Mouse (Mus musculus) lung, embryonic 15.5 days (tissue): ENCODE measurements around the gene Hapln1. TPM values are rescaled to one million over a fixed set of nuclear protein-coding genes. Genes with fewer than 3 reads are reported as not detected.

Experiments used
- ATAC-seq: fragments of 200-750 bp; cut with Nextera tagmentation; 2 replicates; pipeline ENCODE4 v1.8.0; 2017; ENCODE audit warnings: moderate number of reproducible peaks, borderline replicate concordance; ENCODE audit not compliant: low FRiP score, low TSS enrichment; ENCODE audit errors: extremely low read depth
- H3K27ac ChIP-seq: fragments of 300-500 bp; sonication (generic); 2 replicates; pipeline ENCODE4 v1.5.1; 2015; ENCODE audit warnings: moderate library complexity, mild to moderate bottlenecking, inconsistent platforms
- H3K27me3 ChIP-seq: fragments of 300-500 bp; sonication (generic); 2 replicates; pipeline ENCODE4 v1.6.1; 2015; ENCODE audit warnings: inconsistent platforms
- H3K36me3 ChIP-seq: fragments of 300-500 bp; sonication (generic); 2 replicates; pipeline ENCODE4 v1.6.1; 2015; ENCODE audit warnings: inconsistent platforms
- H3K4me1 ChIP-seq: fragments of 300-500 bp; sonication (generic); 2 replicates; pipeline ENCODE4 v1.6.1; 2015; ENCODE audit warnings: inconsistent platforms
- H3K4me2 ChIP-seq: fragments of 300-500 bp; sonication (generic); 2 replicates; pipeline ENCODE4 v1.6.1; 2015; ENCODE audit warnings: inconsistent platforms, mild to moderate bottlenecking, moderate library complexity
- H3K4me3 ChIP-seq: fragments of 300-500 bp; sonication (generic); 2 replicates; pipeline ENCODE4 v1.5.1; 2015; ENCODE audit warnings: mild to moderate bottlenecking, inconsistent platforms
- H3K9ac ChIP-seq: fragments of 300-500 bp; sonication (generic); 2 replicates; pipeline ENCODE4 v1.6.1; 2015; ENCODE audit warnings: inconsistent platforms
- H3K9me3 ChIP-seq: fragments of 300-500 bp; sonication (generic); 2 replicates; pipeline ENCODE4 v1.6.1; 2016; ENCODE audit warnings: inconsistent platforms
- WGBS: fragments of 180-500 bp; shearing (Covaris S2); methylation state at CpG from one replicate; pipeline ENCODE4 v1.1.7; 2015; 5-methylcytosine and 5-hydroxymethylcytosine counted together
- polyA plus RNA-seq: library from polyadenylated mRNA; unstranded; fragments of >200 nt; fragmentation: Nextera tagmentation; extraction: Ambion mirVana; gene quantifications from 2 replicates; pipeline ENCODE4 v1.2.1, GENCODE M21; 2015

Gene Hapln1
- polyA plus RNA-seq: 20.4 and 21.3 TPM in 2 replicates

DNA sequence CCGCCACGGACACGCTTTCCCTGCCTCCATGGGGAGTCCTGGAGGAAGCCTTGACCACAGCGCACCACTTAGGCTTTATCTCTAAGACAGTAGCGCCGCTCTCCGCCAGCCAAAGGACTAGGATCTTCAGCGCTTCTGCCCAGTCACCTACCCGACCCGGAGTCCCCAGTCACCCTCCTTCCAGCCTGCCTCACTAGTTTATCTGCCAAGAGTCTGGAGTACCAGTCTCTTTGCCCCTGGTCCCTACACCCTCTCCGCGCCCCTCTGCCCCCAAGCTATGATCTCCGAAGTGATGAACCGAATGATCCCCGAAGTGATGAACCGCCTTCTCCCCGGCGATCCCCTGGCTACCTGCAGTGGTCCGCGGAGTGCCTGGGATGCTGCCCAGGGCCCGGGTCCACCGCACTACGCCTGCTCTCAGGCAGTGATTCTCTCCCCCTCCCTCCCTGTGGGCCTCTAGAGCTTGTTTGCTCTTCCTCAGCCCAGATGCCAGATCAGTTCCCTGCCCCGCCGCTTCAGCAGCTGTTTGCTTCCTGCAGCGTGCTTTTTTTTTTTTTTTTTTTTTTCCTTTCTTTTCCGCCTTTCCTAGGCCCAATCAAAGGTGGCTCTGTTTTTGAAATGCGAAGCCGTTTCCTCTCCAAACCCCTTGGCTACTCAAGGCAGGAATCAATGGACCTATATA is at the start of gene Hapln1:
TSS of gene Hapln1 (plus strand) at position 592 of the 682 bp plus-strand sequence.
- no peaks in the 10 kb centered on the region for H3K9me3 ChIP-seq
- no peaks in the 10 kb centered on the region for H3K36me3 ChIP-seq
- 0 out of 2 replicates have a peak, but pooled peaks cover 9% of the 10 kb centered on the region for H3K4me1 ChIP-seq
- H3K4me2 ChIP-seq: peak within 1 kb of the TSS; percentile 97
- H3K27ac ChIP-seq: peak within 1 kb of the TSS; percentile 63
- under 1% methylated on average over 29 of the region's 29 CpGs for WGBS
- H3K9ac ChIP-seq: peak within 1 kb of the TSS; percentile 38
- H3K27me3 ChIP-seq: no peaks in the 10 kb centered on the region
- ATAC-seq: peak; percentile 84
- peak within 1 kb of the TSS; percentile 55 for H3K4me3 ChIP-seq

DNA sequence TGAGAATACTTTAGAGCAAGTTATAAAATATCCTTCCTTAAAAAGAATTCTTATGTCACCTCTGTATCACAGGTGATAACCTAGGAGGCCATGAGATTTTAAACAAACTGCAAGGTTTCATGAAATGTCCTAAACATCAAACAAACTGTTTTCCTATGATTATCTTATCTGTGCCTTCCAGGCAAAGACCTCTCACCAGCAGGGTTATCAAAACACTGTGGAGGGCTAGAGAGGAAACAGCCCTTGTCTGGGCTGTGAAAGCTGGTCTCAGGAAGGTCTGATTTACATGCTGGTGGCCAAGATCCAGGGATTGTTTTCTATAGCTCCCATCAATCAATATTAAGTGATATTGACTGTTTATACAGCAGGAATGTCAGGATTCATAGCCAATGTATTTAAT is 46.4 kb upstream of the Hapln1 start:
- no peaks in the 10 kb centered on the region for H3K27me3 ChIP-seq
- no peak overlapping the region for H3K9ac ChIP-seq
- no peak overlapping the region for H3K27ac ChIP-seq
- no peaks in the 10 kb centered on the region for H3K9me3 ChIP-seq
- no peaks in the 10 kb centered on the region for H3K36me3 ChIP-seq
- H3K4me2 ChIP-seq: no peak overlapping the region
- peak; percentile 42; the same call in 1 of the 2 replicates for ATAC-seq
- no peaks in the 10 kb centered on the region for H3K4me1 ChIP-seq
- no peak overlapping the region for H3K4me3 ChIP-seq

DNA sequence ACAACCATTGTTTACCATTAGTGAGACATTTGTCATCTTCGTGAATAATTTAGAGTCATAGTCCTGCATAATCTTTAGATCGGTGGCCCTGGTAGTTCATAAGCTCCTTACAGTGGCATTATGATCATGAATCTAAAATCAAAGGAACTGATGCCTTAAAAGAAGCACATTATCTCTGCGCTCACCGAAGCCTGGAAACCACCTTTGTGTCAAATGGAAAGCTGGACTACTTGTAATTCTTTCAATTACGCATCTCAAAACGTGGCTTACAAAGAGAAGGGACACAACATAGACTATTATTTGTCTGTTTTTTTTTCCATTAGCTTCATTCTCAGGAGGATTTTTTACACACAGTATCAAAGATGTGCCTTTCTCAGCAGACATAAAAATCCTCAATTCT is 45.9 kb upstream of the Hapln1 start:
- Histone ChIP-seq H3K4me1 (no peaks in the 10 kb centered on the region), H3K9ac (no peak overlapping the region), H3K4me3 (no peak overlapping the region), H3K4me2 (no peak overlapping the region), H3K36me3 (no peaks in the 10 kb centered on the region), H3K9me3 (no peaks in the 10 kb centered on the region), H3K27me3 (no peaks in the 10 kb centered on the region), H3K27ac (no peak overlapping the region)
- 51% methylated on average over 6 of the region's 6 CpGs for WGBS
- ATAC-seq: no peak

DNA sequence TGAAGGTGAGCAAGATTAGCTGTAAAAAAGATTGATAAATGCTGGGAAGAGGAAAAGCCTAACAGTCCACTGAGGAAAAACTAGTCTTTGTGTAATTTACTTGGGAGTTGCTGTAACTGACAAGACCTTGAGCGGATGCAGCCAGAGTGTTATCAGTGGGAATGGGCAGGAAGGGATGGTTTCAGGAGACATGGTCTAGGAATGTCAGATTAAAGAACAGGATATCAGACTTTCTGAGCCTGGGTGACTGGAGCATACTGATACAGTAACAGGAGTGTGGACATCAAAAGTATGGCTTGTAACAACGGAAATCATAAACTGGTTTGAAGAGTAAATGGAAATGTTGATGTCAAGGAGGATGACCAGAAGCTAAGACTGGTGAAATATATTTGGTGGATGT is 43.0 kb upstream of the Hapln1 start:
- H3K9ac ChIP-seq: no peak overlapping the region
- no peak overlapping the region for H3K4me2 ChIP-seq
- no peaks in the 10 kb centered on the region for H3K9me3 ChIP-seq
- no peak for ATAC-seq
- no peaks in the 10 kb centered on the region for H3K4me1 ChIP-seq
- H3K27me3 ChIP-seq: no peaks in the 10 kb centered on the region
- H3K27ac ChIP-seq: no peak overlapping the region
- H3K36me3 ChIP-seq: no peaks in the 10 kb centered on the region
- WGBS: 68% methylated on average over 2 of the region's 2 CpGs
- H3K4me3 ChIP-seq: no peak overlapping the region

DNA sequence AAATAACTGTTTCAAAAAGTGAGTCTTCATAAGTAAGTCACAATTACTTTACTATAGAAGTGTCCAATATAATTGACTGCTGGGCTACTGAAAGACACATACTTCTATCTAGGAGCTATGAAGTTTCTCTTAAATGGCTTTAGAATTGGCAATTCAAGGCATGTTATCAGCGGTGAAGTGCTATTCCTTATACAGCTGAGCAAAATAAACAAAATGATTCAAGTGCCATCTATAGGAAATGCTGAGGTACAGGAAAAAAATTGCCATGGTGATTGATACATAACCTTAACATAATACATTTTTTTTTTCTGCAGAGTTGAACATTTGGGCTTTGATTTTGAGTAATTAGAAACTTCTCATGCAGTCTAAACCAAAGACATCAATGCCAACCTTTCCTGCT is 40.2 kb upstream of the Hapln1 start:
- Histone ChIP-seq H3K4me3 (no peak overlapping the region), H3K9ac (no peak overlapping the region), H3K27me3 (no peaks in the 10 kb centered on the region), H3K27ac (no peak overlapping the region), H3K4me1 (no peaks in the 10 kb centered on the region), H3K9me3 (no peaks in the 10 kb centered on the region), H3K4me2 (no peak overlapping the region), H3K36me3 (no peaks in the 10 kb centered on the region)
- no peak for ATAC-seq
- 36% methylated on average over 1 of the region's 1 CpGs for WGBS

DNA sequence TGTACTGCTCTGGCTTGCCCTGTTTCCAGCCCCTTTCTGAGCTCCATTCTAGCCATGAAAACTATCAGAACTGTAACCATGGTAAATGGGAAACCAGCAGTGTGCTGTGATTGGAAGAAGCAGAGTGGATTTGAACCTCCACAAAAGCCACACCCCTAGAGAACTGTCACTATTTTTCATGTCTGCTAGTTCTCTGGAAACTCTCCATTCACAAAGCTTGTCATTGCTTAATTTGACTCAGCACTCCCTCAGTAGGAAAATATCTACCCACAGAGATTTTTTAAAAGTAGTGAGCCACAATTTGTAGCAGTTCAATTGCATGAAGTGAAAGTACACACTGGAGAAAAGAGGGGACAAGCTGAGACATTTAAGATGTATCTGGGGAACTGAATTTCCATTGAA is 18.1 kb upstream of the Hapln1 start:
- H3K27ac ChIP-seq: no peak overlapping the region
- ATAC-seq: no peak
- H3K36me3 ChIP-seq: no peaks in the 10 kb centered on the region
- no peaks in the 10 kb centered on the region for H3K27me3 ChIP-seq
- no peak overlapping the region for H3K4me2 ChIP-seq
- no peak overlapping the region for H3K4me3 ChIP-seq
- H3K9ac ChIP-seq: no peak overlapping the region
- no peaks in the 10 kb centered on the region for H3K4me1 ChIP-seq
- H3K9me3 ChIP-seq: no peaks in the 10 kb centered on the region

DNA sequence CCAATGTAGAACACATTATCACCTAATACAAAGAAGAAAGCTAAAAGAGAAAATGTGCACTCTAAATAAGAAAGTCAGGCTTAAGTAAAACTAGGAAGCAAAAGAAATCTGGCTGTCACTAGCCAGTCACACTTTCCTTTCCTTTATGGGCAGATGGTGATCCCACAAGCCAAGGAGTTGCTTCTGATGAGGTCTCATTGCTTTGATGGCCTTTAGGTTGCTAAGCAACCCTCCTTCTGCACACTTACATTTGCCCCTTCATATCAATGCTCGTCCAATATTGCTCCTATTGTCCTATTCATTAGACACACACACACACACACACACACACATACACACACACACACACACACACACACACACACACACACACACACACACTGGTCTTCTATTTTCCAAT is 10.9 kb upstream of the Hapln1 start:
- ATAC-seq: no peak
- Histone ChIP-seq H3K27me3 (no peaks in the 10 kb centered on the region), H3K4me2 (no peak overlapping the region), H3K9ac (no peak overlapping the region), H3K4me1 (no peaks in the 10 kb centered on the region), H3K4me3 (no peak overlapping the region), H3K27ac (no peak overlapping the region), H3K36me3 (no peaks in the 10 kb centered on the region), H3K9me3 (no peaks in the 10 kb centered on the region)
- 62% methylated on average over 1 of the region's 1 CpGs for WGBS

DNA sequence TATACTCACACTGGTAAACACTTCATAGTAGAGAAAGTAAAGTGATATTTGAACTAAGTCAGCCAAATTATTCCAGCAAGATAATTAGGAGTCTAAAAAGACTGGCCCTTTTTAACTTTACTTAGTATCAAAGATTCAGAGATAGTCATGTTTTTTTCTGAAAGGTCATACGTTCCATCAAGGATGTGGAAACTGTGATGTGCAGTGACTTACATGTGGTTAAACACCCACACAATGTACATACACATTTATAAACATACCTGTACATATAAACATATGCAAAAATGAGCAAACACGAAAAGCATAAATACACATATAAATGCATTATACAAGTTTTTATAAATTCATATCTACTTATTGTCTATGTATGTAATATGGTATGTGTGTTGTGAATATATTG is 9.2 kb upstream of the Hapln1 start:
- WGBS: 77% methylated on average over 2 of the region's 2 CpGs
- H3K36me3 ChIP-seq: no peaks in the 10 kb centered on the region
- H3K4me3 ChIP-seq: no peak overlapping the region
- H3K27ac ChIP-seq: no peak overlapping the region
- no peaks in the 10 kb centered on the region for H3K4me1 ChIP-seq
- no peaks in the 10 kb centered on the region for H3K27me3 ChIP-seq
- no peak for ATAC-seq
- H3K9me3 ChIP-seq: no peaks in the 10 kb centered on the region
- H3K9ac ChIP-seq: no peak overlapping the region
- H3K4me2 ChIP-seq: no peak overlapping the region

DNA sequence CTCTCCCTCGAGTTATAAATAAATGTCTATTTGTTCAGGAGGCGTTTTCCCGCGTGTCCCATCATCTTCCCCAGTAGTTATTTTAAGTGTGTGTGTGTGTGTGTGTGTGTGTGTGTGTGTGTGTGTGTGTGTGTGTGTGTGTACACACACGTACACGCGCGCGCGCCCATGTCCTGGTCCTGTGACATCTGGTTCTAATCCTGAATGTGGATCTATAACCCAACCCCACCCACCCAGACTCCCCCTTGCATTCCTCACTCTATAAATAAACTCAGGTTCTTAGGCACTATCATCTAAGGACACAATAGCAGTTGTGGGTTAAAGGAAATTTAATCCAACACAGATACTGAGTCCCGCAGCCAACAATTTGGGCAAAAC is 280 bp downstream of the Hapln1 start:
- no peak overlapping the region for H3K9ac ChIP-seq
- 15% methylated on average over 11 of the region's 11 CpGs for whole genome bisulfite sequencing
- no peaks in the 10 kb centered on the region for H3K27me3 ChIP-seq
- H3K9me3 ChIP-seq: no peaks in the 10 kb centered on the region
- H3K36me3 ChIP-seq: no peaks in the 10 kb centered on the region
- no peak for ATAC-seq
- 0 out of 2 replicates have a peak, but pooled peaks cover 9% of the 10 kb centered on the region for H3K4me1 ChIP-seq
- peak overlapping the region; percentile 55 for H3K4me3 ChIP-seq
- H3K27ac ChIP-seq: peak overlapping the region; percentile 63
- H3K4me2 ChIP-seq: peak overlapping the region; percentile 97

DNA sequence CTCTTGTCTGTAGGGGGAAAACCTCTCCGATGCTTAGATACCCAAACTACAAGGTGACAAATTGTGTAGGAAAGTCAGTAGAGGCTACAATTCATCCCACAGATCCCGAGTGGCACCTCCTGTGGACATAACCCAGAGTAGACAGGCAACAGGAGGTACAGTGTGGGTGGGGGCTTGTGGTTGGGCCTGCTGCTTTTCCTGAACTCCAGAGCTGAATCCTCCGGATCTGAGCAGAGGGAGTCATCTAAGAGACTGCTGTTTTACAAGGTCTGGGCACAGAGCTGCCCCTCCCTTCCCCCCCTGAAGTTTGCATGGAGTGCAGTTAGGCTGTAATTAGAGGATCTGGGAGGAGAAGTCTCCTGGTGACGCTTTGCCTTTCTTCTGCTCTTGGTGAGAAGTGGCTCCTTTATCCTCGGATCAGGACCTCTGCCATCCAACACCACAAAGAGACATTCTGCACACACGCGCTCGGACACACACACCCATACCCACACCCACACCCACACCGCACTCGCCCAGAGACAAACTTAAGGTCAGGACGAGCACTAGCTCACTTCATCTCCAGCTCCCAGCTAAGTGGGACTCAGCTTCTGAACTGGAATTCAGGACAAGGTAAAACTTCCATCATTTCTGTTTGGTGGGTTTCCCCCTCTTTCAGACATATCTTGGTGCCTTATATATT is 846 bp downstream of the Hapln1 start:
- H3K27ac ChIP-seq: peak overlapping the region; percentile 63
- no peaks in the 10 kb centered on the region for H3K27me3 ChIP-seq
- H3K4me1 ChIP-seq: 0 out of 2 replicates have a peak, but pooled peaks cover 9% of the 10 kb centered on the region
- H3K4me2 ChIP-seq: peak overlapping the region; percentile 97
- no peak; the same call in 1 of the 2 replicates for ATAC-seq
- 37% methylated on average over 11 of the region's 11 CpGs for WGBS
- no peaks in the 10 kb centered on the region for H3K36me3 ChIP-seq
- H3K4me3 ChIP-seq: peak overlapping the region; percentile 28
- H3K9me3 ChIP-seq: no peaks in the 10 kb centered on the region
- H3K9ac ChIP-seq: no peak overlapping the region

DNA sequence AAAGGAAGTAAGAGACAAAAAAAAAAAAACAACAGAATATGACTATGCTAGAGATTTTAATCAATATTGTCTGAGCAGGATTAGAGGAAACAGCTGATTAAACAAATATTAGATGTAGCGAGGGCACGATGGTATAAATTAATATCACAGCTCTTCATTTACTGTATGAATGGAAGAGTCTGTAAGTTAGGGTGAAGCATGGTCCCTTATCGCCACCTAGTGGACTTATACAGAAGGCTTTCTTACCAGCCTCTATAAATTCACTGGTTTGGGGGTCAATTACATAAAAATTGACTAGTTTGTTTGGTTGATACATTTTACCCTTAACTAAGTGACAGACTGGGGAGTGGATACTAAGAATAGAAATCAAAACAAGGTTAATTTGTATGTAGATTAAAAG is 3.4 kb downstream of the Hapln1 start:
- ATAC-seq: no peak; the same call in 1 of the 2 replicates
- Histone ChIP-seq H3K27ac (no peak overlapping the region), H3K4me3 (no peak overlapping the region), H3K9ac (no peak overlapping the region), H3K36me3 (no peaks in the 10 kb centered on the region), H3K4me1 (0 out of 2 replicates have a peak, but pooled peaks cover 9% of the 10 kb centered on the region), H3K4me2 (no peak overlapping the region), H3K9me3 (no peaks in the 10 kb centered on the region), H3K27me3 (no peaks in the 10 kb centered on the region)
- WGBS: 0% methylated on average over 3 of the region's 3 CpGs

DNA sequence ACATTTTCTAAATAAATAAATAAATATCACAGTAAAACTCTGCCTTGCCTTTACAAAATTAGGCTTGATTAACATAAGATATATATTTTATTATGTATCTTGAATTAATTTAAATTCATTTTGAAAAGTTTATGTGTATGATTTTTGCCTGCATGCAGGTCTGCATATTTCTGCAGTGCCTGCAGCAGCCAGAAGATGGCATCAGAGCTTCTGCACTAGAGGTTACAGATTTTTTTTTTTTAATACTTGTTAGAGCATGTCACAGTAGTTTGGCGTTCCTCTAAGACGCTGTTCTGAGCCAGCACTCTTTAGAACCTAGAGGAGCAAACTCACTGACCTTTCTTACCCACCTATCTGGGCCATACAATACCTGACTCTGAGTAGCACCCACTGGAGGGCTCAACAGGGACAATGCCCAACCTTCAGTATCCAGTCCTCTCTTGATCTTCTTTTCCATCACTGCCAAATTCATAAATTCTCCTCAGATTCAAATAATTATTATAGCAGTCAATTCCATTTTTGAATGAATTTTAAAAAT is 8.7 kb downstream of the Hapln1 start:
- Histone ChIP-seq H3K4me1 (no peaks in the 10 kb centered on the region), H3K9me3 (no peaks in the 10 kb centered on the region), H3K27ac (no peak overlapping the region), H3K9ac (no peak overlapping the region), H3K4me3 (no peak overlapping the region), H3K4me2 (no peak overlapping the region), H3K27me3 (no peaks in the 10 kb centered on the region), H3K36me3 (no peaks in the 10 kb centered on the region)
- no peak for ATAC-seq
- WGBS: 0% methylated on average over 2 of the region's 2 CpGs
